Mouse (Mus musculus) ES-Bruce4 (cell line): ENCODE data around the gene Ptprg. TPM values are rescaled to one million over a fixed set of nuclear protein-coding genes. Genes with fewer than 3 reads are reported as not detected.

ENCODE experiments used
- H3K27ac ChIP-seq: 2 replicates; pipeline ENCODE4 v1.5.1; 2012; ENCODE audit warnings: low read length, inconsistent platforms; ENCODE audit not compliant: insufficient read depth
- H3K27me3 ChIP-seq: 2 replicates; pipeline ENCODE4 v1.6.1; 2012; ENCODE audit warnings: mild to moderate bottlenecking, low read length, inconsistent platforms; ENCODE audit not compliant: control insufficient read depth, poor library complexity, insufficient read depth, severe bottlenecking
- H3K36me3 ChIP-seq: 2 replicates; pipeline ENCODE4 v1.6.1; 2012; ENCODE audit warnings: inconsistent platforms, mild to moderate bottlenecking, low read length, moderate library complexity; ENCODE audit not compliant: control insufficient read depth, poor library complexity, insufficient read depth, severe bottlenecking
- H3K4me1 ChIP-seq: one replicate; pipeline ENCODE4 v1.8.1; 2011; ENCODE audit warnings: low read length; ENCODE audit not compliant: control insufficient read depth, insufficient read depth
- H3K4me3 ChIP-seq: 2 replicates; pipeline ENCODE4 v1.5.1; 2011; ENCODE audit warnings: low read depth, mild to moderate bottlenecking, low read length
- H3K9ac ChIP-seq: 2 replicates; pipeline ENCODE4 v1.6.1; 2012; ENCODE audit warnings: low read depth, mild to moderate bottlenecking, inconsistent platforms; ENCODE audit not compliant: poor library complexity, severe bottlenecking
- H3K9me3 ChIP-seq: replicated peaks from 2 replicates; pipeline ENCODE4 v1.6.1; 2012; ENCODE audit warnings: mild to moderate bottlenecking, low read length, inconsistent platforms; ENCODE audit not compliant: control insufficient read depth, poor library complexity, insufficient read depth, severe bottlenecking
- CTCF ChIP-seq: IDR thresholded peaks from one replicate; pipeline ENCODE4 v1.8.1; 2011; ENCODE audit warnings: low read depth, low read length
- EP300 ChIP-seq: IDR thresholded peaks from 2 replicates; pipeline ENCODE4 v1.6.1; 2011; ENCODE audit warnings: low read depth, low read length; ENCODE audit not compliant: insufficient read depth
- POLR2A ChIP-seq: IDR thresholded peaks from one replicate; pipeline ENCODE4 v1.8.1; 2011; ENCODE audit warnings: low read length; ENCODE audit not compliant: insufficient read depth
- polyA plus RNA-seq: library from polyadenylated mRNA; stranded (reverse); fragments of >200 nt; gene quantifications from 2 replicates; pipeline ENCODE4 v1.2.4, GENCODE M21; 2011; ENCODE audit warnings: low read depth; ENCODE audit not compliant: missing spikeins, insufficient read depth, insufficient read length

The Ptprg gene
- polyA plus RNA-seq, 1 experiment: 27.4 TPM

DNA sequence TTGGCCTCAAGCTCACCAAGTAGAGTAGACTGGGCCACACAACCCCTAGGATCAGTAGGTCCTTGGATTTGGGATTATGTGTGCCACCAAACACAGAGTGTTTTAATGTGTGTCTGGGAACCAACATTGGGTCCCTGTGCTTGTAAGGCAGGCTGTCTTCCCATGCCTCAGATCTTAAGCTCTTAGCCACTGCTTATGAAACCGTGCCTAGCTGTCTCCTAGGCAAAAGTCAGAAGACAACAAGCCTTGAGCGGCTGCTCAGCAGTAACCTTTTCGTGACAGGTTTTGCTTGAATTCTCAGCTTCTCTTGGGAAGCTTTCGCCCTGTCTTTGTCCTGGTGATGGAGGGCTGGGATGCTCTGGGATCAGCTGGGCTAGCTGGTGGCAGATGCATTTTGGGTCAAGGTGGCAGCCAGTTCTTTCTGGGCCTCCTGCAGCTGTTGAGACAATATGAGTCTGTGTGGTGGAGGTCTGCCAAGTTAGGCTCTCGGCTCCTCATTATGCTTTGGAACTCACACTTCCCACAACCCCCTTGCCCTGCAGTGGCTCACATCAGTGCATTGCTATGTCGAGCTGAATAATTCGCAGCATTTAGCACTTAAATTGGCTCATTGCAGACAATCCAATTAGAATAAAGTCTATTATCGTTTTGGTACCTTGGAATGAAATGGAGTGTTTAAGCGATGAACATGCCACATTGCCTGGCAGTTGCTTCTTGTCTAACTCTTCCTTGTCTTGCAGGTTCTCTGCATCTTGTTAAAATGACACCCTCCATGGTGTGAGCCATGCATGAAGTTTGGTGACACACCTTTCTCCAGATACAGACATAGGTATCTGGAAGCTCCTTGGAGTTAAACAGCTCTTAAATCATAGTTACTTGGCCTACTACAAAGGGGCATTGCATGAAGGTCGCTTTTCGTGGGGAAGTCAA, 321.9 kb downstream of the Ptprg start:
- H3K9me3 ChIP-seq: no peaks in the 10 kb centered on the region; the same call in 1 of the 2 replicates
- H3K27ac ChIP-seq: no peak overlapping the region
- H3K4me1 ChIP-seq: no peaks in the 10 kb centered on the region
- H3K4me3 ChIP-seq: no peak overlapping the region
- no peaks in the 10 kb centered on the region for H3K27me3 ChIP-seq
- H3K36me3 ChIP-seq: no peaks in the 10 kb centered on the region
- no peak overlapping the region for H3K9ac ChIP-seq
- TF ChIP-seq POLR2A: no peak
- TF ChIP-seq CTCF: no peak
- TF ChIP-seq EP300: no peak

DNA sequence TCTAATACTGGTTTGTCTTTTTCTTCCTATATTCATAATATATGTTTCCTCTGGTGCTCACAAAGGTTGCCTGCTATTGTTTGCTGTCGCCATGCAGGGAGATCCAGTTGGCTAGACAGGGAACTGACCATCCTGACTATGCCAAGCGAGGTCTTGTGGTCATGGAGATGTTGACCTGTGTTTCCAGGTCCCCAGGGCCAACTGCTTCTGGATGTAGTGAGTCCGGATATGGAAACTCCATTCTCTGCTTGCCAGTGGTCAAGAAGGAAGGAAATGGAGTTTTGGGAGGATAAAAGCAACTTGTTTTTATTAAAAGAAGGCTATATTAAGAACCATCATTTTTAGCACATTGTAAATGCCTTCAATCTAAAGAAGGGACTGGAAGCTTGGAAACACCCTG, 327.8 kb downstream of the Ptprg start:
- H3K27ac ChIP-seq: no peak overlapping the region
- H3K4me1 ChIP-seq: no peaks in the 10 kb centered on the region
- H3K4me3 ChIP-seq: no peak overlapping the region
- TF ChIP-seq CTCF: no peak
- no peak for TF ChIP-seq EP300
- no peak for TF ChIP-seq POLR2A
- no peak overlapping the region for H3K9ac ChIP-seq
- H3K9me3 ChIP-seq: no peaks in the 10 kb centered on the region
- no peaks in the 10 kb centered on the region for H3K27me3 ChIP-seq
- no peaks in the 10 kb centered on the region for H3K36me3 ChIP-seq

DNA sequence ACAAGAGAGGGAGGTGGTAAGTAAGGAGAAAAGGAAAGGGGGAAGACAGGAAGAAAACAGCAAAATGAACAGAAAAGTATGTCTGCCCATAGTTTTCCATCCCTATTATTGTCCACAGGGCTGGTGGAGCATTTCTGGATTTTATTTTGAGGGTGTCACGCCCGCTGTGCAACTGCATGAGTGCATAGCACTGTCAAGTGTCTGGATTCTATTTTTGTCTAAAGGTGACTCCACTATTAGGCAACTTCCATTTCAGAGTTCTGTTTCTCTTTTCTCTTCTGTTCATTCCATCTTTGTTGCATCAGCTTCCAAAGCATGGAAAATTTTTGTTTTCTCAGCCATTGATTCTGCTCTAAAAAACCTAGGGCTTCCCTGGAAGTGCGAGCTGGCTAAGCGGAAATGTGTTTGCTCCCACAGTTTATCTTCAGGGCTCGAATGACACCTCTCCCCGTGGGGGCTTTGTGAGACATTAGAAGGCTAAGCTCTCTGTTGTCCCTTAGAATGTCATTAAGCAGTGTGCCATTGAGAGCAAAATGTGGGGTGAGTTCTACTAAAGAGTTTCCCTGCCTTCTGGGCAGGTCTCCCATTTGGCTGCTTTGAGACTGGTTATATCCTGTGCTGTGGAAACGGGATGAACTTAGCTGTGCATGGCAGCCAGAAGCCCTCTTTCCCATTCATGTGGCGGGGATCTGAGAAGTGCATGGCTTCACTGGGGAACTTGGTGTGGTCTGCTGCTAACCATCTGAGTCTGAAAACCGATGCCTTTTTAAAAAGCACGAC, 330.0 kb downstream of the Ptprg start:
- Histone ChIP-seq H3K4me3 (no peak overlapping the region), H3K9me3 (no peaks in the 10 kb centered on the region), H3K36me3 (no peaks in the 10 kb centered on the region), H3K27ac (no peak overlapping the region), H3K27me3 (no peaks in the 10 kb centered on the region), H3K4me1 (no peaks in the 10 kb centered on the region), H3K9ac (no peak overlapping the region)
- TF ChIP-seq POLR2A (no peak), CTCF (no peak), EP300 (no peak)

- Histone ChIP-seq H3K9me3 (no peaks in the 10 kb centered on the region), H3K4me1 (no peaks in the 10 kb centered on the region), H3K9ac (no peak overlapping the region), H3K36me3 (no peaks in the 10 kb centered on the region), H3K4me3 (no peak overlapping the region), H3K27ac (no peak overlapping the region), H3K27me3 (no peaks in the 10 kb centered on the region)
- TF ChIP-seq POLR2A (no peak), CTCF (no peak), EP300 (no peak)
Observed at GRCm38 (mm10) chr14:11883995-11884394, 330.7 kb downstream of the Ptprg start.

DNA sequence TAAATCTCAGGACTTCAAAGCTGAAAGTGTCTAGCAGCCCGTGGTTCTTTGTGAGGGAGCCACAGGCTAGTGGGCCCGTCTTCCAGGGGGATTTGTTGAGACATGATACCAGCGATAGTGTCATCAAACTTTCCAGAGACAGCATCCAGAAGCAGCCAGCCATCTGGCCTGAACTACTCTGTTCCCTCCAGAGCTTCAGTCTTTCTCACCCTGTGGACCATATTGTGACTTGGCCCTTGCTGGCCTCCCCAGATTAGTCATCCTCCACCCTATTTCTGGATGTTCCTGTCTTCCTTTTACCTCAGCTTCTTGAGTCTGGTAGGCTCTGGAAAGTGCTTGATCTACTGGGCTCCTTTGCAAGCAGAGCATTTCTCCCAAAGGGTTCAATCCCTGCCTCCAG, 333.1 kb downstream of the Ptprg start:
- Histone ChIP-seq H3K27ac (no peak overlapping the region), H3K9ac (no peak overlapping the region), H3K36me3 (no peaks in the 10 kb centered on the region), H3K9me3 (no peaks in the 10 kb centered on the region), H3K4me3 (no peak overlapping the region), H3K4me1 (no peaks in the 10 kb centered on the region), H3K27me3 (no peaks in the 10 kb centered on the region)
- no peak for TF ChIP-seq CTCF
- no peak for TF ChIP-seq POLR2A
- TF ChIP-seq EP300: no peak

DNA sequence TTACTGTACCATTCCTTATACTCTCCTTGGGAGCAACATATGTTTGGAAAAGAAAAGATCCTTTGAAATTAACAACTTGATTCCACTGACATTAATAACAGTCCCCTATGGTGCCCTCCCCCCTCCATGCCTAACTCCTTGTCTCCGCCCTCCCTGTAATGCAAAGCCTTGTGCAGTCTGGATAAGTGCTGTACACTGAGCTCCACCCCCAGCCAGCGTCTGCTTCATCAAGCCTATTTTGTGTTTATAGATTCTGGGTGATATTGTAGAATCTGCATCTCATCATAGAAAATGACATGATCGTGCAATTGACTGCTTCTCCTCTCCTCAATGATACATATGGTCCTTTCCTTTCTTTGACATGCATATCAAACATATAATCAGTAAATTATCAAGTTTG, 337.6 kb downstream of the Ptprg start:
- H3K27me3 ChIP-seq: no peaks in the 10 kb centered on the region
- no peaks in the 10 kb centered on the region for H3K9me3 ChIP-seq
- no peak overlapping the region for H3K9ac ChIP-seq
- no peak overlapping the region for H3K4me3 ChIP-seq
- no peaks in the 10 kb centered on the region for H3K36me3 ChIP-seq
- TF ChIP-seq POLR2A (no peak), EP300 (no peak), CTCF (no peak)
- no peak overlapping the region for H3K27ac ChIP-seq
- H3K4me1 ChIP-seq: no peaks in the 10 kb centered on the region
